Mouse (Mus musculus) cerebellum, adult 2 months (tissue): ENCODE measurements around the gene Kcnq4. TPM values are rescaled to one million over a fixed set of nuclear protein-coding genes. Genes with fewer than 3 reads are reported as not detected.

Experiments
- DNase-seq, 2 experiments: peaks; one replicate each; pipeline ENCODE4 v3.0.0; 2021
- H3K27ac ChIP-seq: fragments of 200-500 bp; 2 replicates; pipeline ENCODE4 v1.5.1; 2012; ENCODE audit warnings: low read length, control low read depth, inconsistent platforms; ENCODE audit not compliant: insufficient read depth
- H3K27me3 ChIP-seq: fragments of 200-500 bp; 2 replicates; pipeline ENCODE4 v1.6.1; 2012; ENCODE audit warnings: inconsistent platforms, mild to moderate bottlenecking, low read length, moderate library complexity; ENCODE audit not compliant: control insufficient read depth, insufficient read depth
- H3K4me1 ChIP-seq: fragments of 200-500 bp; 2 replicates; pipeline ENCODE4 v1.6.1; 2011; ENCODE audit warnings: low read length; ENCODE audit not compliant: control insufficient read depth, insufficient read depth
- H3K4me3 ChIP-seq: fragments of 200-500 bp; replicated peaks from 2 replicates; pipeline ENCODE3; 2011; ENCODE audit warnings: mild to moderate bottlenecking, low read depth, low read length, control low read depth; ENCODE audit not compliant: insufficient read depth
- CTCF ChIP-seq: fragments of 200-500 bp; IDR thresholded peaks from 2 replicates; pipeline ENCODE4 v1.5.1; 2011; ENCODE audit warnings: low read depth, mild to moderate bottlenecking, control low read depth, low read length, moderate library complexity, borderline replicate concordance; ENCODE audit not compliant: insufficient read depth
- POLR2A ChIP-seq: fragments of 200-500 bp; IDR thresholded peaks from 2 replicates; pipeline ENCODE4 v1.6.1; 2011; ENCODE audit warnings: low read length, control low read depth, borderline replicate concordance; ENCODE audit not compliant: insufficient read depth
- WGBS: fragments of 180-500 bp; shearing (Covaris S2); methylation state at CpG from one replicate; pipeline ENCODE4 v1.1.7; 2018; 5-methylcytosine and 5-hydroxymethylcytosine counted together
- polyA plus RNA-seq: library from polyadenylated mRNA; depleted of rRNA; stranded (reverse); fragments of >200 nt; gene quantifications from 2 replicates; pipeline ENCODE4 v1.2.3, GENCODE M21; 2012

The Kcnq4 gene
- polyA plus RNA-seq, 1 experiment, result 15.2 TPM

DNA sequence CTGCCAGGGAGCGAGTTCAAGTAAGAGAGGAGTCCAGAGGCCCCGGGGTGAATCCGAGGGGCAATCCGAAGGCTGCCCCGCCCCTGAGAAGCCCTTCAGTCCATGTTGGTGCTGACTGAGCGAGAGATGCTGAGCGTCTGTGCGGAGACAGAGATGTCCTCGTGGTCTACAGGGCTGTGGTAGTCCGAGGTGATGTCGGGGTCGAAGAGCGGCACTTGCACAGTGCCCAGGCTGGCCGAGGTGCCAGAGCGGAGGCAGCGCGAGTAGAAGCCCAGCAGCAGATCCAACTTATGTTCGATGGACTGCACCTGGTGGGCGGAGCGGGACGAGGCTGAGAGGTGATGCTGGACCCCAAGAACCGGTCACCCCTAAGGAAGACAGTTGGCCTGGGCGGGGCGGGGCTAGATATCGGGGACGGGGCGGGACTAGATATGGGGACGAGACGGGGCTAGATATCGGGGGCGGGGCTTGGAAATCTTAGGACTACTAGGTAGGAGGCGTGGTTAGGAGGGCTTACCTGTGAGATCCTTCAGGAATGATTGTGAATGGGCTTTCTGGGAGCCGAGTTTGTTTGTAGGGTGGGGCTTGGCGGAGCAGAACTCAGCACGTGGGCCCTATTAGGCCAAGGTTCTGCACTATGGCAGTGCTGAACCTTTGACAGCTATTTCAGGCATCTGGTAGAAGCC lies 50.5 kb downstream of the Kcnq4 start:
- DNase-seq, result no peak
- WGBS, result 51% methylated on average over 35 of the region's 35 CpGs
- no peak overlapping the region for H3K4me3 ChIP-seq
- H3K27ac ChIP-seq, result no peak overlapping the region
- TF ChIP-seq POLR2A, result no peak
- no peak for TF ChIP-seq CTCF
- no peaks in the 10 kb centered on the region for H3K27me3 ChIP-seq
- H3K4me1 ChIP-seq, result peaks cover 20% of the 10 kb centered on the region

GRCm38 (mm10) chr4:120697353-120697752 lies 51.1 kb downstream of the Kcnq4 start:
- no peak for DNase-seq
- TF ChIP-seq CTCF (no peak), POLR2A (no peak)
- Histone ChIP-seq H3K4me3 (no peak overlapping the region), H3K4me1 (peaks cover 14% of the 10 kb centered on the region), H3K27ac (no peak overlapping the region), H3K27me3 (no peaks in the 10 kb centered on the region)
- 96% methylated on average over 8 of the region's 8 CpGs for WGBS

- no peak overlapping the region for H3K4me3 ChIP-seq
Observed at GRCm38 (mm10) chr4:120692717-120693116, 55.7 kb downstream of the Kcnq4 start.

DNA sequence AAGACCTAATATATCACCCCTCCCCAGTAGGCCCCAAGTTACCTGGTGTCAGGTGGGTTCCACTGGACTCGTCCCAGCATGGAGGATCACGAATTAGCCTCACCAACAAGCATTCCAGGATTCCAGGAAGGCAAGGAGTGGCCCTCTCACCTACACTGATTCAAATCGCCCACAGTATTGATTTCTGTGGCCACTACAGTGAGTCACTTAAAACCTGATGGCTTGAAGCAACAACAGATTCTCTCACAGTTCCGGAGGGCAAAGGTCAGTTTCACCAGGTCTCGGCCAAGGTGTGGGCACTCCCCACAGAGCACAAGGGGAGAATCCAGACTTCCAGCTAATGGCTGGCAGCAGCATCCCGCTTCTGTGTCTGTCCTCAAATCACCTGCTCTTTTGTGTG lies 59.1 kb downstream of the Kcnq4 start:
- H3K27ac ChIP-seq, result no peak overlapping the region
- no peak overlapping the region for H3K4me3 ChIP-seq
- H3K4me1 ChIP-seq, result no peaks in the 10 kb centered on the region
- DNase-seq, result no peak
- H3K27me3 ChIP-seq, result no peaks in the 10 kb centered on the region
- no peak for TF ChIP-seq CTCF
- WGBS, result 65% methylated on average over 6 of the region's 6 CpGs

More at GRCm38 (mm10) chr4:120692717-120693116, 55.7 kb downstream of the Kcnq4 start:
- no peak overlapping the region for H3K27ac ChIP-seq
- no peak for TF ChIP-seq POLR2A
- TF ChIP-seq CTCF, result peak; percentile 68; the same call in 1 of the 2 replicates
- H3K27me3 ChIP-seq, result no peaks in the 10 kb centered on the region
- DNase-seq, result peak; percentile 48 to 56
- 35% methylated on average over 10 of the region's 10 CpGs for WGBS
- H3K4me1 ChIP-seq, result peaks cover 7% of the 10 kb centered on the region

GRCm38 (mm10) chr4:120687282-120687681 lies 61.1 kb downstream of the Kcnq4 start:
- Histone ChIP-seq H3K27ac (no peak overlapping the region), H3K27me3 (no peaks in the 10 kb centered on the region), H3K4me3 (no peak overlapping the region), H3K4me1 (no peaks in the 10 kb centered on the region)
- no peak for TF ChIP-seq CTCF
- no peak for TF ChIP-seq POLR2A
- WGBS, result 52% methylated on average over 6 of the region's 6 CpGs
- no peak for DNase-seq

- H3K4me1 ChIP-seq, result no peaks in the 10 kb centered on the region
- H3K4me3 ChIP-seq, result no peak overlapping the region
- WGBS, result 69% methylated on average over 9 of the region's 9 CpGs
- no peak overlapping the region for H3K27ac ChIP-seq
- TF ChIP-seq CTCF (no peak), POLR2A (no peak)
- DNase-seq, result no peak
- H3K27me3 ChIP-seq, result no peaks in the 10 kb centered on the region
Observed at GRCm38 (mm10) chr4:120683278-120683997, 65.0 kb downstream of the Kcnq4 start.

- Histone ChIP-seq H3K4me3 (no peak overlapping the region), H3K27ac (no peak overlapping the region), H3K27me3 (no peaks in the 10 kb centered on the region), H3K4me1 (no peaks in the 10 kb centered on the region)
- peak; percentile 96 for TF ChIP-seq CTCF
- no peak for TF ChIP-seq POLR2A
- DNase-seq, result peak; percentile 69 to 82
- 40% methylated on average over 10 of the region's 10 CpGs for WGBS
Observed at GRCm38 (mm10) chr4:120682168-120682567, 66.2 kb downstream of the Kcnq4 start.

- DNase-seq, result peak; percentile 39 to 59
- Histone ChIP-seq H3K27me3 (no peaks in the 10 kb centered on the region), H3K27ac (no peak overlapping the region), H3K4me1 (no peaks in the 10 kb centered on the region), H3K4me3 (no peak overlapping the region)
- TF ChIP-seq CTCF (peak; percentile 81), POLR2A (no peak)
- WGBS, result 47% methylated on average over 7 of the region's 7 CpGs
Observed at GRCm38 (mm10) chr4:120680953-120681352, 67.5 kb downstream of the Kcnq4 start.
